Mouse (Mus musculus) embryonic fibroblast, embryonic 13.5 days (primary cell): ENCODE results near the gene Yy1.

Experiments
- CTCF ChIP-seq: IDR thresholded peaks from 2 replicates; pipeline ENCODE4 v1.5.1; 2011; ENCODE audit warnings: mild to moderate bottlenecking, control low read depth, low read length, moderate library complexity, borderline replicate concordance; ENCODE audit not compliant: insufficient read depth
- POLR2A ChIP-seq: IDR thresholded peaks from 2 replicates; pipeline ENCODE4 v1.6.1; 2011; ENCODE audit warnings: low read depth, mild to moderate bottlenecking, control low read depth, low read length, moderate library complexity

GRCm38 (mm10) chr12:108831966-108832643 lies 39.3 kb downstream of the Yy1 start:
- TF ChIP-seq POLR2A = no peak
- no peak for TF ChIP-seq CTCF
